Mouse (Mus musculus): ENCODE measurements around the gene F12.

DNA sequence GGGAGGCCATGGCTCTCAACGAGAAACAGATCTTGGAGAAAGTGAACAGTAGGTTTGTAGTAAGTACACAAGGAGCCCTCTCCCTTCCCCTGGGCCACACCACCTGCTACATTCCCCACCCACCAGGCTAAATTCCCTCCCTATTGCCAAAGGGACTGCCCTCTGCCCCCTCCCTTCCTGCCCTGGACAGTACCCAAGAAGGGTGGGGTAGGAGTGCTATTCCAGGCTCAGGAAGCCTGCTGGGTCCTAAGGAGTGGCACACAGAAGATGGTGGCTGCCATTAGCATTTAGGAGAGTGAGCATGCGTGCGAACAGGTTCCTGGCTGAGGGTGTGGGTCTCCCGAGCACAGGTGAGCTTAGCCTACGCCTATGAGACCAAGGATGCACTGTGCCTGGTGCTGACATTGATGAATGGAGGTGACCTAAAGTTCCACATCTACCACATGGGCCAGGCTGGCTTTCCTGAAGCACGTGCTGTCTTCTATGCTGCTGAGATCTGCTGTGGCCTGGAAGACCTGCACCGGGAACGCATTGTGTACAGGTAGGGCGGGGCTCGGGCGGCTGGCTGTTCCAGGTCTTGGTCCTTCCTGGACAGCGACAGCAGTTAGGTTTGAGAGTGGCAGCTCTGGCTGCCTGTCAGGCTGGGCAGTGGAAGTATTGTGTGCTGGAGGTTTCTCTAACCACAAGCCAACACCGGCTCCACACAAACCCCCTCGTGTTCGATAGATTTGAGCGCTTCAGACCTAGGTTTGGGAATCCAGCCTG is 25.4 kb upstream of the F12 start:
- TF ChIP-seq CTCF (IDR thresholded peaks at IDR 0.05; ENCODE audit: borderline replicate concordance, control insufficient read depth, extremely low read depth, insufficient read depth, low read length, poor library complexity) (no peak), POLR2A (IDR thresholded peaks at IDR 0.05; ENCODE audit: control insufficient read depth, extremely low read depth, insufficient read depth, low read length, poor library complexity) (no peak)
